Mouse (Mus musculus): ENCODE data around the gene Col4a3bp. TPM values are rescaled to one million over a fixed set of nuclear protein-coding genes. Genes with fewer than 3 reads are reported as not detected.

The Col4a3bp gene
- polyA plus RNA-seq, 1 experiment: 13.6 TPM

DNA sequence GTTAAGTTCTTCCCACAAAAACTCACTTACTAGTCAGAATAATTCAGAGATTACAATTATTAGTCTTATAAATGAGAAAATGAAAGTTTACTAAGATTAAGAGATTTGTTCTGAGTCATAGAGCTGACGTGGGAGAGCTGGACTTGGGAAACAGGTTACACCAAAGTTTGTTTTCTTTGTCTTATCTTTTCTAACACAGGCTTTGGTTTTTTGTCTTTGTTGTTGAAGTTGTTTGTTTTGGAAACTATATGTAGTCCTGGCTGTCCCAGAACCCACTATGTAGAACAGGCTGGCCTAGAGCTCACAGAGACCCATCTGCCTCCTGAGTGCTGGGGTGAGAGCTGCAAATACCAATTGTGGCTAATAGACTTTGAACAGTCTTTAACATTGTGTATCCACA is 31.2 kb upstream of the Col4a3bp start:
- TF ChIP-seq CTCF (conservative IDR thresholded peaks at IDR 0.05; ENCODE audit: insufficient read depth, insufficient read length, low read depth, low read length) (no peak), POLR2A (IDR thresholded peaks at IDR 0.05; ENCODE audit: low read depth, low read length) (no peak)
- H3K36me3 ChIP-seq (ENCODE audit: control insufficient read depth, insufficient read depth, low read length): no peaks in the 10 kb centered on the region
- H3K27me3 ChIP-seq (replicated peaks; ENCODE audit: control insufficient read depth, insufficient read depth, low read length): no peaks in the 10 kb centered on the region
- H3K27ac ChIP-seq (ENCODE audit: insufficient read depth, low read depth, low read length): no peak overlapping the region
- no peak overlapping the region for H3K4me3 ChIP-seq (ENCODE audit: insufficient read depth, low read depth, low read length)
- DNase-seq: no peak
- H3K4me1 ChIP-seq (ENCODE audit: control insufficient read depth, insufficient read depth, low read length): no peaks in the 10 kb centered on the region
- 67% methylated on average over 1 of the region's 1 CpGs for WGBS

DNA sequence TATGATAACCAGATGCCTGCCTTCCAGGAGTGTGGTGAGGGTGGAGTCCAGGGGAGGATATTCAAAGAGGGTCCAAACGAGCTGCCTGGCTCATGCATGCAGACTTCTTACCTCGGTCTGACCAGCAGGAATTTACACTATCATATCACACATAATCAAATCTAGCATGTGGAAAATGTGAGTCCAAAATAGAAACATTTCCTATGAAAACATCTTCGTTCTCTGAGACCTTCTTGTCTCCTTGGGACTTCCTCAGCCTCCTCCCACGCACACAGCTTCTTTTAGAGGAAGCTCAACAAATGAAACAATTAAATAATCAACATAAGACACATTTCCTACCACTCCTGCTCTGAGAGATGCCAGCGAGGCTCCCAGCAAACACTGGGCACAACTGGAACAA is 30.5 kb upstream of the Col4a3bp start:
- no peak for DNase-seq
- WGBS: 56% methylated on average over 5 of the region's 5 CpGs
- no peaks in the 10 kb centered on the region for H3K4me1 ChIP-seq (ENCODE audit: control insufficient read depth, insufficient read depth, low read length)
- H3K36me3 ChIP-seq (ENCODE audit: control insufficient read depth, insufficient read depth, low read length): no peaks in the 10 kb centered on the region
- H3K27me3 ChIP-seq (replicated peaks; ENCODE audit: control insufficient read depth, insufficient read depth, low read length): no peaks in the 10 kb centered on the region
- no peak overlapping the region for H3K4me3 ChIP-seq (ENCODE audit: insufficient read depth, low read depth, low read length)
- no peak for TF ChIP-seq POLR2A (IDR thresholded peaks at IDR 0.05; ENCODE audit: low read depth, low read length)
- TF ChIP-seq CTCF (conservative IDR thresholded peaks at IDR 0.05; ENCODE audit: insufficient read depth, insufficient read length, low read depth, low read length): no peak
- peak overlapping the region; percentile 55; the same call in 1 of the 2 replicates for H3K27ac ChIP-seq (ENCODE audit: insufficient read depth, low read depth, low read length)

DNA sequence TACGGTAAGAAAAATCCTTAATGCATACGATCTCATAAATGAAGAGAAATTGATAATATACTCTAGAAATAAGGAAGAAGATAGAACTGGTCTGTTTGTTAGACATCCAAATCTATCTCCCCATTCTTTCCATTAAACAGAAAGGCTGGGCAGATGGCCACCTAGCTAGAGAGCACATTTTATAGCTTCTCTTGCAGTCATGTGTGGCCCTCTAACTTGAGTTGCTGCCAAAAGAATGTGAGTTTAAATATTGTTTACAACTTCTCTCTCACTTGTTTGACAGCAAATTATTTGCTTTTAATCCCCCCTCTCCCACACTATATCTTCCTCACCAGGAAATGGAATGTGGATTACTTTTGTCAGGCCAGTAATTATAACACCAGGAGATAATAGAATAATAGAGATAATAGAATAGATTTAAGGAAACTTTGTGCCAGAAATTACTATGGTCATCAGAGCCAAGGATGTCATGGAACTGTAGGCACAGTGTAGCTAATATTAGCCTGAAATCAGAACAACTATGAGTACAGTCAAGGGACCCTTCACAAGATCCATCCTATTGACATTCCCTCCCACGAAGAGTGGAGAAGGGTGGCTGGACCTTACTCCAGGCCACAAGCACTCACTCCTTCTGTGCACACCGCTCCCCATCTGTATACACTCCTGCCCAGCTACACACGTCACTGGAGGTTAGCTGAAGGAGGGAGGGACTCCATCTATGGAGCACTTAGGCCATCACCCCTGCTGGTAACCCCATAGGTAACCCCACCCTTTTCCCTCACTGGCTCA is 28.1 kb upstream of the Col4a3bp start:
- no peak for DNase-seq
- H3K4me3 ChIP-seq (ENCODE audit: insufficient read depth, low read depth, low read length): no peak overlapping the region
- no peak for TF ChIP-seq POLR2A (IDR thresholded peaks at IDR 0.05; ENCODE audit: low read depth, low read length)
- no peak for TF ChIP-seq CTCF (conservative IDR thresholded peaks at IDR 0.05; ENCODE audit: insufficient read depth, insufficient read length, low read depth, low read length)
- 83% methylated on average over 5 of the region's 5 CpGs for WGBS
- no peaks in the 10 kb centered on the region for H3K36me3 ChIP-seq (ENCODE audit: control insufficient read depth, insufficient read depth, low read length)
- no peaks in the 10 kb centered on the region for H3K4me1 ChIP-seq (ENCODE audit: control insufficient read depth, insufficient read depth, low read length)
- H3K27ac ChIP-seq (ENCODE audit: insufficient read depth, low read depth, low read length): no peak overlapping the region
- H3K27me3 ChIP-seq (replicated peaks; ENCODE audit: control insufficient read depth, insufficient read depth, low read length): no peaks in the 10 kb centered on the region

DNA sequence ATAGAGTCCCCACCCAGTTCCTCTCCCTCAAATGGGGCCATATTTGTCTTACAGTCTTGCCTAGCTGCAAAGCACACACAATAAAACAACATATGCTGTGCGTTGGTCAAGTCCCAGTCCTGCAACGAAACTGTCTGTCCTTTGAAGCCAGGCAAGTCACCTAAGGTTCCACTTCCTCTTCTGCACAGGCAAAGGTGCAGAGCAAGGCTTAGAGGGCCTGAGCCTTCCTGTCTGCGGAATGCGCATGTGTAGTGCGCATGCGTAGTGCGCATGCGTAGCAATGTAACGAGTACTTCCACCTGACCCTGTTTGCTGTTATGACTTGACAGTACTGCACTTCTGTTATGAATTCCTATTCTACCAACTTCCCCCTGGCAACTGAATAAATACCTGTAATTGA is 26.2 kb upstream of the Col4a3bp start:
- Histone ChIP-seq H3K27me3 (replicated peaks; ENCODE audit: control insufficient read depth, insufficient read depth, low read length) (no peaks in the 10 kb centered on the region), H3K27ac (ENCODE audit: insufficient read depth, low read depth, low read length) (no peak overlapping the region), H3K4me1 (ENCODE audit: control insufficient read depth, insufficient read depth, low read length) (no peaks in the 10 kb centered on the region), H3K4me3 (ENCODE audit: insufficient read depth, low read depth, low read length) (no peak overlapping the region), H3K36me3 (ENCODE audit: control insufficient read depth, insufficient read depth, low read length) (no peaks in the 10 kb centered on the region)
- TF ChIP-seq POLR2A (IDR thresholded peaks at IDR 0.05; ENCODE audit: low read depth, low read length): no peak
- TF ChIP-seq CTCF (conservative IDR thresholded peaks at IDR 0.05; ENCODE audit: insufficient read depth, insufficient read length, low read depth, low read length): no peak
- DNase-seq: no peak
- 90% methylated on average over 9 of the region's 9 CpGs for WGBS

DNA sequence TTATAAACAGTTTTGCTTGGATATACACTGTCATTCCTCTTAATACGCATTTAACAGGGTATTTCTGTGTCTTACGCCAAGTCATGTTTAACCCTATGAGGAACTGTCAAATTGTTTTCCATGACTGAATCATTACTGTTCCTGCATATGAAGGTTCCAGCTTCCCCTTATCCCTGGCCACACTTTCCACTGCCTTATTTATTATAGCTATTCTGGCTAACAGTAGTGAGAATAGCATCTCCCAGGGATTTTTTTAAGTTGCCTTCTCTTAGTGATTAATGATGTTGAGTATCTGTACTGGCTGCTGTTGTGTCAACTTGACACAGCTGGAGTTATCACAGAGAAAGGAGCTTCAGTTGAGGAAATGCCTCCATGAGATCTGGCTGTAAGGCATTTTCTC is 25.1 kb upstream of the Col4a3bp start:
- TF ChIP-seq CTCF (conservative IDR thresholded peaks at IDR 0.05; ENCODE audit: insufficient read depth, insufficient read length, low read depth, low read length) (no peak), POLR2A (IDR thresholded peaks at IDR 0.05; ENCODE audit: low read depth, low read length) (no peak)
- no peaks in the 10 kb centered on the region for H3K27me3 ChIP-seq (replicated peaks; ENCODE audit: control insufficient read depth, insufficient read depth, low read length)
- 87% methylated on average over 2 of the region's 2 CpGs for WGBS
- no peak for DNase-seq
- H3K27ac ChIP-seq (ENCODE audit: insufficient read depth, low read depth, low read length): no peak overlapping the region
- no peak overlapping the region for H3K4me3 ChIP-seq (ENCODE audit: insufficient read depth, low read depth, low read length)
- H3K36me3 ChIP-seq (ENCODE audit: control insufficient read depth, insufficient read depth, low read length): no peaks in the 10 kb centered on the region
- H3K4me1 ChIP-seq (ENCODE audit: control insufficient read depth, insufficient read depth, low read length): no peaks in the 10 kb centered on the region

DNA sequence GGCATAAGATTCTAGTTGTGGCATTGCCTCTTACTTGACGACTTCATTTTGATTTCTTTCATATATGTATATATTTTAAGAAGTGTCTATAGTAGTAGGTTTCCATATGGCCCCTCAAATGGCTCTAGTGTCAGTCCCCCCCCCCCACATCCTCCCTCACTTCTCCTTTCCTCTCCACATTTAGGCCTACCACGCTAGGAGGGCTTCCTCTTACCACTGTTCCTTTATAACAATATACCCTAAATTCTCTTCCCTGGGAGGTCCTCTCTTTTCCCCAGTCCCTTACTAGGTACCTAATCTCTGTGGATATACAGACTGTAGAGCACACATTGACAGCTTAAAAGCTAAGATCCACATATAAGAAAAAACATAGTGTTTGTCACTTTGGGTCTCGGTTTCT is 21.1 kb upstream of the Col4a3bp start:
- no peak for TF ChIP-seq CTCF (conservative IDR thresholded peaks at IDR 0.05; ENCODE audit: insufficient read depth, insufficient read length, low read depth, low read length)
- no peak for TF ChIP-seq POLR2A (IDR thresholded peaks at IDR 0.05; ENCODE audit: low read depth, low read length)
- Histone ChIP-seq H3K4me1 (ENCODE audit: control insufficient read depth, insufficient read depth, low read length) (no peaks in the 10 kb centered on the region), H3K27me3 (replicated peaks; ENCODE audit: control insufficient read depth, insufficient read depth, low read length) (no peaks in the 10 kb centered on the region), H3K36me3 (ENCODE audit: control insufficient read depth, insufficient read depth, low read length) (no peaks in the 10 kb centered on the region), H3K27ac (ENCODE audit: insufficient read depth, low read depth, low read length) (no peak overlapping the region), H3K4me3 (ENCODE audit: insufficient read depth, low read depth, low read length) (no peak overlapping the region)
- WGBS: 93% methylated on average over 3 of the region's 3 CpGs
- DNase-seq: no peak

DNA sequence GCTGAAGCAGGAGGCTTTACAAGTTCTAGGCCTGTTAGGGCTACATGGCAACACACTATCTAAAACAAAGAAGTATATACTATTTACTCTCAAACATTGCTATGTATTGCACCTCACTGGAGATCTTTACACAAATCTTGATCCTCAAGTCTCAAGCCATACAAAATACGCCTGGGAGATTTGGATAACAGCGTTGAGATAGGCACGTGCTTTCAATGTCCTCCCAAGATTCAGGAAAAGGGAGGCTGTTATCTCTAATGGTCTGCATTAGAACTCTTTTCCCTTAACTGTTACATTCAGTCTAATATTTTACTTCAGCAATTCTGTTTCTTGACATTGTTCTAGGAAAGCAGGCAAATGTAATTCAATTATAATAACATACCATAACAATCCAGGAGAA is 15.4 kb upstream of the Col4a3bp start:
- Histone ChIP-seq H3K27ac (ENCODE audit: insufficient read depth, low read depth, low read length) (no peak overlapping the region), H3K36me3 (ENCODE audit: control insufficient read depth, insufficient read depth, low read length) (no peaks in the 10 kb centered on the region), H3K27me3 (replicated peaks; ENCODE audit: control insufficient read depth, insufficient read depth, low read length) (no peaks in the 10 kb centered on the region), H3K4me3 (ENCODE audit: insufficient read depth, low read depth, low read length) (no peak overlapping the region), H3K4me1 (ENCODE audit: control insufficient read depth, insufficient read depth, low read length) (peaks cover 3% of the 10 kb centered on the region; the same call in 1 of the 2 replicates)
- TF ChIP-seq POLR2A (IDR thresholded peaks at IDR 0.05; ENCODE audit: low read depth, low read length): no peak
- no peak for TF ChIP-seq CTCF (conservative IDR thresholded peaks at IDR 0.05; ENCODE audit: insufficient read depth, insufficient read length, low read depth, low read length)
- no peak for DNase-seq
- WGBS: 95% methylated on average over 3 of the region's 3 CpGs
